Mouse (Mus musculus) cerebellum, postnatal 36 days (tissue): ENCODE measurements around the gene Pten.

Experiments
- DNase-seq, 2 experiments: peaks; one replicate each; pipeline ENCODE4 v3.0.0; 2021 to 2022; ENCODE audit warnings: mixed read lengths in 2 of 2

Pten gene

DNA sequence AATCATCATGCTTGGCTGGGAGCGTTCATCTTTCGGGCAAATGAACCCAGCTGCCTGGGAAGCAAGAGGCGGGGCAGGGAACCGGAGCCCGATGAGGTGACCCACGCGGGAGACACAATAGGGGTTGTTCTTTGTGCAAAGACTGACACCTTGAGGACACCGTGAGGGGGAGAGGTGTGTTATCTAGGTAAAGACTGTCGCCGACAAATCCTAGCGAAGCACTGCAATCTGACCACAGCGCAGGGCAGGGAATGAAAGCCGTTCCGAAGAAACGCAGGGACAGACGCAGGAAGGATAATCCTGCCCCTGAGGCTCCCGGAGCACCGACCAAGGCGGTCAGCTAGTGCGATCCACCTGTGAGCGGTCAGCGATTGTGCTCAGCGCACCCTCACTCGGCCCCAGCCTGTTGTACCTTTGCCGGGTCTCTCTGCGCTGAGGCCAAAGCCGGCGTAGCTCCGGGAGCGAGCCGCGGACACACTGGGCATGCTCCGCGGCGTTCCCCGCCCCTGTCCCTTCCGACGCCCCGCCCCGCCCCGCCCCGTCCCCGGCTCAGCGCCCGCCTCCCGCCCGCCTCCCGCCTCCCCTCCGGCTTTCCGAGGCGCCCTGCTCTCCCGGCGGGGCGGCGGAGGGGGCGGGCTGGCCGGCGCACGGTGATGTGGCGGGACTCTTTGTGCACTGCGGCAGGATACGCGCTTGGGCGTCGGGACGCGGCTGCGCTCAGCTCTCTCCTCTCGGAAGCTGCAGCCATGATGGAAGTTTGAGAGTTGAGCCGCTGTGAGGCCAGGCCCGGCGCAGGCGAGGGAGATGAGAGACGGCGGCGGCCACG, at the start of gene Pten:
Gene Pten, plus strand, starts transcription at position 598 of the 826 bp plus-strand sequence.
- peak; percentile 96 to 97 for DNase-seq

DNA sequence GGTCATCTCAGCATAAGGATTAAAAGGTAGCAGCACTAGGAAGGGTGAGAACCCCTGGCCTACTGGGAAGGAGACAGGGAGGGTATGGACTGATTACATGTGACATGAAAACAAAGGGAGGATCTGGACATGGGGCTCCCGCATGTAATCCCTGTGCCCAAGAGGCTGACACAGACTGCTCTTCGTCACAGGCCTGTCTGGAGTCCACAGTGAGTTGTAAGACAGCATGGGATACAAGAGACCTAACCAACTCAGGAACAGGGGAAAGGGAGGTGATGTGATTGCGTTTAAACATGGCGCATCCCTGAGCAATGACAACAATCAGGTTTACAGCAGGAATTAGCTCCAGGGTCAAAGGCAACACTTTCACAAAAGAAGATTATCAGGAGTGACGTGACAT, 48.3 kb upstream of the Pten start:
- no peak for DNase-seq

DNA sequence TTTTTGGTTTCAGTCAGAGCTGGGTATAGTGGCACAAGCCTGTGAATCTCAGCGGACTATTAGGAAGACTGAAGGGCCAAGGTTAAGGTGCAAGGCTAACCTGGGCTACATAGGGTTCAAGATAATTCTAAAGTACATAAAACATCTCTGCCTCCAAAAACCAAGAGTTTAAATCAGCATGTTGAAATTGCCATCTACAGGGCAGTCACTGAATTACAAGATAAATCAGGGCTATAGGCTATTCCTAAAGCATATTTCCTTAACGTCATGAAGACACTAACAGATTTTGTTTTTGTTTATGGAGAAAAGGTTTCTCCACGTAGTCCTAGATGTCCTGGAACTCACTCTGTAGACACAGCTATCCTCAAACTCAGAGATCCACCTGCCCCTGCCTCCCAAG, 47.0 kb upstream of the Pten start:
- DNase-seq, result no peak

DNA sequence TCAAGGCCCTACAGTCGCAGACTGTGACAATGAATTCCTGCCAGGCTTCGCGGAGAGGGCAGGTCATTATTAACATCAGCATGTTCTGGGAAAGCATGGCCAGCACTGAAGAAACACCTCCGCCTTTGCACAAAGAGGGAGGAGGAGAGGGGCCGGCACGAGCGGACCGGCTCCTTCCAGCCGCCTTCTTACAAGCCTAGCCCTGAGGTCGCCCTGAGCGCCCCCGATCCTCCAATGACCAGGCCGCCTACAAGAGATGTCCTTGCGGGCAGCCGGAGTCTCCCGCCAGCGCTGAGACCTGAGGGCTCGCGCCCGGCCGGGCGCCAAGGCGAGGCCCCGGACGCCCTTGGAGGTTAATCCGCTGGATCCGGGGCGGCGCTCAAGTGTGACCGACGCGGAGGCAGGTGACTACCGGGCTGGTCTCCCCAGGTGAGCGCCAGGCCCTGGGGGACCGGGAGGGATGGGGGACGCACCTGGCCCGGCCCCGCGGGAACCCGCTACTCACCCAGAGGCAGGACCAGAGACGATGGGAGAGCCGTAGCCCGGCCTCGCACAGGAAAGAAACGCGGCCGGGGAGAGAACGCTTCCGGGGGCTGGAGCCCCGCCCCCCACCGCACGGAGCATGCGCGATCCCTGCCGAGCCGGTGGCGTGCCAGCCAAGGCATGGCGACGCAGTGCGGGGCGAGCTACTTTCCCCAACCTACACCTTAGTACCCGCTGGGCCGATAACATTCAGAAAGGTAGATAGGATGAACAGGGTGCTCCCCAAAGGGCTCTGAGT, 45.3 kb upstream of the Pten start:
- DNase-seq, result peak; percentile 92 to 94

DNA sequence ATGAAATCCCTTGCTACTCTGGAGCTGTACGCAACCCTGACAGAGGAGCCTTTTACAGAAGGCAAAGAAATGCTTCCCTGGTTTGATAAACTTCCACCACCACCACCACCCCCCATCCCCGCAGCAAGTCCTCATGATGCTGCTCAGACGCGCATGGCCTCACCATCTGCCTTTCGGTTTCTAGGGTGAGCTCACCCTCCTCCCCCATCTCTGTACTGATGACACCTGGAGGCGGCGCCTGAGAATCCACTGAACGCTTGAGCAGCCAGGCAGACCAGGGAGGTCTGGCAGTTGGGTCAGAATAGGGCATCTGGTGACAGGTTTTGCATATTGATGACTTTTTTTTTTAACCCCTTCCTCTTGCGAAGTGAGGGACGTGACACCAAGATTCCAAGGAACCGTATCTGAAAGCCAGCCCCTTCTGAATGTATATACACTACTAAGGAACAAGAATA, 44.7 kb upstream of the Pten start:
- peak; percentile 82 to 88 for DNase-seq

DNA sequence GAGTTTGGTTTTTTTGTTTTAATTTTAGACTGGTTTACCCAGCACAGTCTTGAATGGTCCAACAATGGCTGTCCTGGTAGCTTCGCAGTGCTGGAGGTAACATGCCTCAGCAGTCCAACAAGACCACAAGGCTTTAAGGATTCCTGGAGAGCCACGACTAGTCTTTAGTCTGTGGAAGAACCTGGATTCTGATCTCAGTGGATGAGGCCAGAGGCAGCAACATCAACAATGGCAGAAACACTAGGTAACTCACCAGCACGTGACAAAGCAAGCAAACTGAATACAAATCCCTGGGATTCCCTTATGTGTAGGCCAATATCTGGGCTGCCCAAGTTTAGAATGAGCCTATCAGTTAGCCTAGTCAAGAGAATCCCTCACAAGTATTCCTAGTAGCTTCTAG, 43.8 kb upstream of the Pten start:
- no peak for DNase-seq

DNA sequence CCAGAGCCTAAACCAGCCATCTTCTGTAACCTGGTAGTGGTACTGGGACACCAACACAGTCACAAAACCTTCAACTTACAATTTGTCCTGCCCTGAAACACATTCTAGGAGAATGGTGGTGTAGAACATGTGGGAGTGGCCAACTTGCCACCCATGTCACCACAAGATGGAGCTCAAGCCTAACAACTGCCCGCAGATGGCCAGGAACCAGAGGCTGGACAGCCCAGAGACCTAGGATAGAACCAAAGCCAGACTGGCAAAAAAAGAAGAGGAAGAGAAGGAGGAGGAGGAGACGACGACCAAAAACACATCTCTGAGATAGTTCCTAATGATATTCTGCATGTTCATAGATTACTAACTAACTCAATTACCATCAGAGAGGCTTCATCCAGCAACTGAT, 42.1 kb upstream of the Pten start:
- peak; percentile 83 to 85 for DNase-seq

DNA sequence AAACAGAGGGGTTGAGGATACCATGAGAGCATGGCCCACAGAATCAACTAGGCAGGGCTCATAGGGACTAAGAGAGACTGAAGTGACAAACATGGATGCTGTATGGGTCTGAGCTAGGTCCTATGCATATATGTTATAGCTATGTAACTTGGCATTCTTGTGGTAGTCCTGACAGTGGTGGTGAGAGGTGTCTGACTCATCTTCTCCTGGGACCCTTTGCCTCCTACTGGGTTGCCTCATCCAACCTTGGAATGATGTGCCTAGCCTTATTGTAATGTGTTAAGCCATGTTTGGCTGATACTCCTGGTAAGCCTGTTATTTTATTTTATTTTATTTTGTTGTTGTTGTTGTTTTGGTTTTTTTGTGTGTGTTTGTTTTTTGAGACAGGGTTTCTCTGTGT, 41.6 kb upstream of the Pten start:
- DNase-seq, result no peak

DNA sequence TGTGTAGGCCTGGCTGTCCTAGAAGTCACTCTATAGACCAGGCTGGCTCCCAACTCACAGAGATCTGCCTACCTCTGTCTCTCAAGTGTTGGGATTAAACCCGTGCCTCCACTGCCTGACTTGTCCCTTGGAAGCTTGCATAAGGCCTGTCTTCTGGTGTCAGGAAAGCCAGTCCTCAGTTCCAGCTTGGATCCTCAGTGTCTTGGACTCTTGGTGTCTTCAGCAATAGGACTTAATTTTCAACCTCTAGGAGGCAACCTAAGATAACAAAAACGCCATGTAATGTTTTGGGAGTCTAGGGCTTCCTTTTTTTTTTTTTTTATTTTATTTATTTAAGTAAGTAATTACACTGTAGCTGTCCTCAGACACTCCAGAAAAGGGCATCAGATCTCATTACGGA, 39.7 kb upstream of the Pten start:
- no peak for DNase-seq

DNA sequence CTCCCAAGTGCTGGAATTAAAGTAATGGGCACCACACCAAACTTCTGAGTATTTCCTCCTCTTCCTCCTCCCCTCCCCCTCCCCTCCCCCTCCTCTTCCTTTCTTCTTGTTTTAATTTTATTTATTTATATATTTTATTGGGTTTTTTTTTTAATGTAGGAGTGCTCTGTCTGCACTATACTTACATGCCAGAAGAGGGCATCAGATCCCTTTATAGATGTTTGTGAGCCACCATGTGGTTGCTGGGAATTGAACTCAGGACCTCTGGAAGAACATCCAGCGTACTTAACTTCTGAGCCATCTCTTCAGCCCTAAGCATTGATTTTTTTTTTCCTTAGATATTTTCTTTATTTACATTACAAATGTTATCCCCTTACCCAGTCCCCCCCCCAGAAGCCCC, 37.0 kb upstream of the Pten start:
- no peak for DNase-seq

DNA sequence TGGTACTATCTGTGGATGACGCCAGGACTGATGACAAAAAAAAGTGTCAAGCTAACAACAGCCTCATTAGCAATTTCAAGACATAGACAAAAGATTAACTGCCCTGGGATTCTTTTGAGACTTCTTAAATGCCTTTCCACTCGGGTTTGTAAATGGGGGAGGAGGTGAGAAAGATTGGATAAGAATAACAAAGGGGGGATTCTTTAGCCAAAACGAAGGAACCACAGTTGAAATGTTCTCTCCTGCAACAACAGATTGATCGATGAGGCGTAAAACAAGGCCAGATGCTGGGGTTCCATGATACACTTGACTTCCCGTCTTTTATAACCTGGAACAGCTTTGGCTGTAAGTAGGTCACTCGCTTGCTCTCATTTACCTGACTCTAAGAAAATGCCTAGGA, 33.5 kb upstream of the Pten start:
- no peak for DNase-seq

DNA sequence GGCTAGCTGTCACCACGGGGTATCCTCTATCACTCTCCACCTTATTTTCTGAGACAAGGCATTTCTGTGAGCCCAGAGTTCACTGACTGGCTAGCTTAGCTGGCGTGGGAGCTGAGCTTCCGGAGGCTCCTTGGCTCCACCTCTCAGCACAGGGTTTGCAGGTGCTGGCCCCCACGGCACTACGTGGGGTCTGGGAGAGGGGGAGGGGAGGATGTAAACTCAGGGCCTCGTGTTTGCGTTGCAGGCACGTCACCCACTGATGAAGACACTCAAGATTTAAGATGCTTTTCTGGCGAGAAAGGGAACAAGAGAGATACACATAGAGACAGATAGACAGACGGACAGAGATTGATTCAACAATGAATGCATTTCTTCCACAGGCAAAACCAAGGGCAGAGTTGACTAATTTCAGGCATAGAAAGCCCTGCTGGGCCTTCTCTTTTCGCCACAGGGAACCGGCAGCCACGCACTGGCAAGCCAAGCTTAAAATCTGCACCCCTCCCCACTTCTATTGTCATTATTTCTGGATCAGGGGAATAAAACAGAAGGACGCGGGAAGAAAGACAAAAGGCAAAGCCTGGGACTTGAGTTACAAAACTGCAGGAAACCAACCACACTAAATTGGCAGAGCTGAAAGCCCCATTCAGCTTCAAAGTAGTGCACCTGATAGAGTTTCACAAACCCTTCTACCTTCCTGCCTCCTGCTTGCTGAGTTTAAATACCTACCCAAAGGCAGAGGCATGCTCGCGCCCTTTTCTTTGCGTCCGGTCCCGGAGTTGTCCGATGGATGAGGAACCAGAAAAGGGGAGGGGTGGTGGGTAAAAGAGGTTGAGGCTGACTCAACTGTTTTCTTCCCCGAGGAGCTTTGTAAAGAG, 30.6 kb upstream of the Pten start:
- no peak for DNase-seq

DNA sequence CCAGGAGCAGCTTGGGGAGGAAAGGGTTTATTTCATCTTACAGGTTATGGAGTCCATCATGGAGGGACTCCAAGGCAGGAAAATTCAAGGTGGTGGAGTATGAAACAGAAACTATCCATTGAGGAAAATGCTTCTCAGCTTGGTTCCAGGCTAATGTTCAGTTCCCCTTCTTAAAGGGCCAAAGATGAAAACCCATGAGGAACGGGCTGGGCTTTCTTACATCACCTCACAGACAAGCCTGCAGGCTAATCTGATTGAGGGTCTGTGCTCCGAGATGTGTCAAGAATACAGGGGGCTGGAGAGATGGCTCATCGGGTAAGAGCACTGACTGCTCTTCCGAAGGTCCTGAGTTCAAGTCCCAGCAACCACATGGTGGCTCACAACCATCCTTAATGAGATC, 27.5 kb upstream of the Pten start:
- no peak for DNase-seq

DNA sequence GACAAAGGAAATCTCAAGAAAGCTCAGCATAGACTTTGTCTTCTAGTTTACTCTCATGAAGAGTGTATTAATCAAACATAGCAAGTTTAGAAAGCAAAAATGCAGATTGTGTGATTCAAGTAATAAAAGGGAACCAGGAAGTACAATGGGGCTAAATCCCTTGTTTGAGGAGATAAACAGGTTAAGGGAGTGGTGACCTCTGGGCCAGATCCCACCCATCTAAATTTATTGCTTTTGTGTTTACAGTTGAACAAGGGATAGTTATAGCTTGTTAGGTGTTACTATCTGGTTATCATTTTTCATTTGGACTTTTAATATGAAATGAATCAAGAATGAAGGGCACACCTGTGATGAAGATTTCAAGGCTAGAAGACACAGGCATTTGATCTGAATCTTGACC, 24.4 kb upstream of the Pten start:
- no peak for DNase-seq

DNA sequence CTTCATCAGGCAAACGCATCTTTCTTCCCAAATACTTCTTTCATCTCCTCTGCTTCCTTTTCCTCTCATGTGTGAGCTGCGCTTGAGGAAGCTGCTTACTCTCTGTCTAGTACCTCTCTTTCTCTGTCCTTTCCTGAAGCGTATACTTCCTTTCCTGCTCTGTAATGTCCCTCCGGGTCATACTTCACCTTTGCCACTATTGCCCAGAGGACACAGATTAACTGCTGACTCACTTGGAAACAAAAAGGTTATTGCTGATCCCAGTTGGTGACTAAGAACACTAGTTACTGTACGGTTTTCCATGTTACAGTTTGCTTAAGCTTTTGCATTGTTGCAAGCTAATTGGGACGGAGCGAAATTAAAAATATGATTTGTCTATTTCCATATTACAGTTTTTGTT, 19.5 kb upstream of the Pten start:
- DNase-seq, result no peak

DNA sequence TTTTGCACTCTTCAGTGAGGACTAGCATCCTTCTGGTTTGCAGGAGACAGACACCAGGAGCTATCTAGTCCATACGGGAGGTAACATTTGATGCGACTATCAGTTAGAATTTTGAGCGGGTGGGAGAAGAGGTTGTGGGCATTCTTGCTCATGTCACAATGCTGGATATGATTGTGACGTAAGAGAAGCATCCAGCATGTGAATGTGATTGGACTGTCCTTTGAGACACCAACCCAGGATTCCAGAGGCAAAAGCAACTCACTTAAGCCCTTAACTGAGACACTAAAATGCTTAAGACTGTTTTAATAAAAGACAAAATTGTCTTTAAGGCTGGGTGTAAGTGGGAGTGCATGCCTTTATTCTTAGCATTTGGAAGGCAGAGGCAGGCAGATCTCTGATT, 17.6 kb upstream of the Pten start, which contains the start of gene Atad1:
Gene Atad1, minus strand, starts transcription at position 101 of the 400 bp plus-strand sequence.
- no peak for DNase-seq

DNA sequence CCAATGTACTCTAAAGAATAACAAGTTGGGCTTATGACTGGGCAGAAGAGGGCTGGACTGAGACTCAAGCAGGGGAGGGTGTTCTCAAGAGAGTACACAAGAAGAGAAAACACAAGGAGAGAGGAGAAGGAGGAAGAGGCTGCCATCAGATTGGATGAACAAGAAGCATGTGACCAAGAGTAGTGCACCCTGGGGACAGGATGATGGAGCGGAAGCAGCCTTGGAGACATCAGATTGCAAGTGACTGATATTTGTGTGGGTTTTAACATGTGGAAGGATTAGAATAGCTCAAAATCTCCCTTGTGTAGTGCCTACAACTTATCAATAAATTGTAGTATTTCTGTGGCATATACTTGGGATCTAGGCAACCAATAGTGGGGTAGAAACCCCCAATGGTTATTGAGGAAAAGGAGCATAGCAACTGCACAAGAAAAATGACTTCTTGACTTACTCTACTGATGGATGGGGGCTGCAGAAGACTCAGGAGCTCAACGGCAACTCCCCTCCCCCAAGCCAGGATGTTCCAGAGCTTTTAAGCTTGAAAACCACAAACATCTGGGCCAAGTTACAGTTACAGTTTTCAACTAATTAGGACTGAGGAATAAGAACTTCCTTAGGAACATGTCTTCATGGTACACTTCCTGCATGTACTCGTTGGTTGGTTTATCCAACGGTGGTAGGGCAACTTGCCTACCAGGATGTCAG, 16.5 kb upstream of the Pten start:
- no peak for DNase-seq

DNA sequence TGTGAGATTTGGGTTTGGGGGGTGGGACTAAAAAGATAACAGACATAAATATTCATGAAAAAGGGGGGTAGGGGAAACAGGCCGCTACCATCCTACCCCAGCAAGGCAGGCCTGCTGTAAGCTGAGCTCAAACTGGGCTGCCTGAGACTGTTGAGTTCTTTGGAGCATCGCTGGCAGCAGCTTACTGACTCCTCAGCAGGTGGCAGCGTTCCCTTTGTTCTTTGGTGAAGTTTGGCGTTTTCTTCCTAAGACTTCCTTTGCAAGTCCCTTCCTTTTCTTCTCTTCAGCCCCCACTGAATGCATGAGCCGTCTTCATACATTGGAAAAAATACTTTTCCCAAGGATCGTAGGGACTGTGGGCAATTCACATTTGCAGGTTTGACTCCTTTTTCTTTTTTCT, 7.9 kb upstream of the Pten start:
- DNase-seq, result no peak

DNA sequence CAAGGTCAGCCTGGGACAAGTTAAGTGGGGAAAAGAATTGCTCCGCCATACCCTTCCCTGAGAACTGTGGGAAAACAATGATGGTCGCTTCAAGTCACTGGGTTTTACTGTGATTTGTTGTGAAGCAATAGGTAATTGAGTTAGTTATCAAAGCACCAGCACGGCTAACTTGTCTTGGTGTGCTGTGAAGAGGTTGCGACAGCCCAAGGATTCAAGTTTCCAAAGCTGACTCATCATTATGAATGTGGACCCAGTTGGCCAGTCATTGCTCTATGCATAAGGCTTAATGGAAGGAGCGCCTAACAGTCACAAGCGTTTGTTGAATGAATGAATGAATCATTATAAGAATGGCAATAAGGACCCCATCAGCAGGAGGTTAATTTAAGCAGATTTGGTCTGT, 4.9 kb upstream of the Pten start:
- DNase-seq, result no peak

DNA sequence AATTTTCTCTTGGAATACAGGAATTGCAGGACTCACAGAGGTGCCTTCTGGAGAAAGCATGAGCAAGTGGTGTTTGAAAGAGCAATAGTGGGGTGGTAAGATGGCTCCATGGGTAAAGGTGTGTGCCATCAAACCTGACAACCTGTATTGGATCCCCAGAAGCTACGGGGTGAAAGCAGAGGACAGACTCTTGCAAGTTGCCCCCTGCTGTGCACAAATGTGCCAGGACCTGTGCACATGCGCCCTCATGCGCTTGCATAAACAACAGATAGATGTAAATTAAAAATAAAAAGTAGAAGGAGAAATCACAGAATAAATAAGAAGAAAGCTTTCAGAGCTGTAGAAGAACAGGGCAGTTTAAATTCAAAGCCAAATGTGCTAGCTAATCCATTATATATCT, 3.9 kb upstream of the Pten start:
- DNase-seq, result peak; percentile 22 to 24

DNA sequence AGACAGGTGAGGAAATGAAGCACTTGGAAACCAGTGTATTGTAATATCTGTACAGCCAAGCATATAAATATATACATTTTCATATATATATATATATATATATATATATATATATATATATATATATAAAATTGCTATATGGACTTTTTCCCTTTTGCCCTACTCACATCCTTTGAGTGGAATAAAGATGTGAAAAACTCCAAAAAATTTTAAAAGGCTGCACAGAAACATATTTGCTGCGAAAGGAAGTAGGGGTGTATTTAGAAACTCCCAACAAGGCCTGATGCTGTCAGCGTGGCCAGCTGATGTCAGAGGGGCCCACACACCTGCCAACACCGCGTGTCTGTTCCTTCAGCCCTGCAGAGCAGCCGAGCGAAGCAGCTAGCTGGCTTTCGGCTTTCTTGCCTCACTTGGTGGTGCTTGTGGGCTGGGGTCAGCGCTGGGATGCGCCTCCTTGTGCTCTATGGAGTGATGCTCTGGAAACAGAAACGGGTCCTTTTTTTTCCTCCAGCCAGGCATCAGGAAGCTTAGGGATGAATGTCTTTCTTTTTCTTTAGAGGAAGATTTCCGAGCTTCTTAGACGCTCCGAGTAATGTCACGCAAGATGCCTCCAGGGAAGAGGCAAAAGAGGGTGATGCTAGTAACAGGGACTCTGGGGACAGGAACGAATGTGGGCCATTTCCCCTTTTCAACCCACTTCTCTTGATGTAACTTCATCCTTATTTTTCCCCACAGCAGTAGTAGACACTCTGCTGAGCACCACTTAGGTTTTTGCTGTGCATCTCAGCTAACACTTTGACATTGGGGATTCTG, 2.9 kb upstream of the Pten start:
- DNase-seq, result peak; percentile 30 to 34
